Mouse (Mus musculus) bone marrow macrophage, adult 2 months (primary cell): ENCODE measurements around the gene Fcer1g.

Source experiments
- CTCF ChIP-seq: IDR thresholded peaks from 2 replicates; pipeline ENCODE4 v1.5.1; 2012; ENCODE audit warnings: low read depth, mild to moderate bottlenecking, low read length, moderate library complexity
- POLR2A ChIP-seq: IDR thresholded peaks from 2 replicates; pipeline ENCODE4 v1.6.1; 2012; ENCODE audit warnings: mild to moderate bottlenecking, low read depth, low read length, borderline replicate concordance

DNA sequence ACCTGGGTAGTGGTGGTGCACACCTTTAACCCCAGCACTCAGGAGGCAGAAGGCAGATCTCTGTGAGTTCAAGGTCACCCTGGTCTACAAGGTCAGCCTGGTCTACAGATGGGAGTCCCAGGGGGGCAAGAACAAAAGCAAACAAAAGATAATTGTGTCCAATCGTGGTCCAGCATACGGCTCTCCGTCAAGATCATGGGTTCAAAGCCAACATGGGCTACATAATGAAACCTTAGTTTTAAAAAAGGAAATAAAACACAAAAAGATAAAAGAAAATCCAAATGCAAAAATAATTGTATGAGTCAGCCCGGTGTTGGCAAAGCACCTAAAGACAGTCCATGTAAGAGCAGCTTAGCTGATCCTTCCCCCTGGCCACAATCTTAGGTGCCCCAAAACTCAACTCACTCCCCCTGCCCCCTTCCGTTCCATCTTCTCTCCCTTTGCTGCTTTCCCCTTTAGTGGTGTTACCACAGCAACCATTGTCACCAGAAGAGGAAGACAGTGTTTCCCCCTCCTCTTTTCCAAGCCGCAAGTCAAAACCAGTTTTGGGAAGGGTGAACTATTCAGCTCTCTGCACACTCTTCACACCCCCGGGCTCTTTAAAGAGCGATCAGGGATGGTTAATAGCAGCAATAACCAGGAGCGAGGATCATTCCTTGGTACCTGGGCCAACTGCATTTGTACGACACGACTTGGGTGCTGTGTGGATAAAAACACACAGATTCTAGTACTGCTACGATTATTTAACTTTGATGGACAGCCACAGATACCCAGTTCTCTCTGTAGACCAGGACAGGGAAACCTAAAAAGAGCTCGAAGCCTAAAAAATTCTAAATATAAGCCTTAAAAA lies 46.1 kb downstream of the Fcer1g start:
- TF ChIP-seq POLR2A: no peak
- no peak for TF ChIP-seq CTCF
